Mouse (Mus musculus) megakaryocyte-erythroid progenitor cell, adult 5-6 weeks (primary cell): ENCODE results near the gene Itpripl2. TPM values are rescaled to one million over a fixed set of nuclear protein-coding genes. Genes with fewer than 3 reads are reported as not detected.

Source experiments
- ATAC-seq: replicated peaks from 2 replicates; pipeline ENCODE4 v1.8.0; 2016; ENCODE audit warnings: mild to moderate bottlenecking, inconsistent platforms; ENCODE audit not compliant: severe bottlenecking, poor library complexity, low FRiP score, low TSS enrichment
- total RNA-seq, 2 experiments: library from RNA; stranded (forward) in 1 of 2; stranded (reverse) in 1 of 2; fragments of 200-1000, 215-1000 nt in 1 of 2; fragments of >200 nt in 1 of 2; fragmentation: Nextera tagmentation in 1 of 2; gene quantifications; 2 replicates each; pipeline ENCODE4 v1.2.3; 2014 to 2017

Gene Itpripl2
- total RNA-seq, 2 experiments from 2014 or later, result 0.33 to 1.8 TPM

GRCm38 (mm10) chr7:118448134-118448967 lies 43.4 kb downstream of the Itpripl2 start, which contains the start of gene Syt17:
Gene Syt17 (minus strand): TSS chr7:118448222.
- ATAC-seq, result peak; percentile 44; the same call in 1 of the 2 replicates

DNA sequence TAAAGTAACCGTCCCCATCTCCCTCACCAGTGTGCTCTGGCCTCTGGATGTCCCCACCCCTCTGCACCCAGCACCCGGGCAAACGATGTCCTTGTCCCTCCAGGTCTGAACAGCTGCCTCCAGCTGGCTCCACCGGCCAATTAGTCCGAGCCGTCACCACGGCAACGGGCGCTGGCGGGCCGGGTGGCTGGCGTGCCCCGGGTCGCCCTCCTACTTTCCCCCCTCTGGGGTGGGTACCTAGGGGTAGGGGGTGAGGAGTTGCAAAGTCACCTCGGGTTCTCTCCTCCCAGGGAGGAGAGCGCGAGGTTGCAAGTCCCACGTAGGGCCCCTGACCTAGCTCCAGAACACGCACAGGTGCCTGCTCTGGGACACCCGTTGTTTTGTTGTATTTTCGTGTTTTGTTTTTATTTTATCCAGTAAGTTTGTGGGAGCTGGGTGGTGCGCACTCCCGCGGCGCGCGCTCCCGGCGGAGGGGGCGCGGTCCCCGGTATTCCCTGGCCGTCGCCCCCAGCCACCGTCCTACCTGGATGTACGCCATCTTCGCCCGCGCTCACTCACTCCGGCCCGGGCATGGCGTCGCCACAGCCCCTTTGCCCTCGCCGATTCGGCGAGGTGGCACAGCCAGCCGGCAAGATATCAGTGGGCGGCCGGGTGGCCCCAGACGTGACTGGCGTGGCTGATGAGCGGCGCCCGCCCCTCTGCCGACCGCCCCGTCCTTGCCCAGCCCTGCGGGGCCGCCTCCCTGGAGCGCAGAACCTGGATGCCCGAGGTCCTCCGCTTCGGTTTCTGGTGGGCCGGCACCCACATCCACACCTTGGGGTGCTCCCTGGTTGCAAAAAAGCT lies 44.3 kb downstream of the Itpripl2 start:
- peak; percentile 38; the same call in 1 of the 2 replicates for ATAC-seq

DNA sequence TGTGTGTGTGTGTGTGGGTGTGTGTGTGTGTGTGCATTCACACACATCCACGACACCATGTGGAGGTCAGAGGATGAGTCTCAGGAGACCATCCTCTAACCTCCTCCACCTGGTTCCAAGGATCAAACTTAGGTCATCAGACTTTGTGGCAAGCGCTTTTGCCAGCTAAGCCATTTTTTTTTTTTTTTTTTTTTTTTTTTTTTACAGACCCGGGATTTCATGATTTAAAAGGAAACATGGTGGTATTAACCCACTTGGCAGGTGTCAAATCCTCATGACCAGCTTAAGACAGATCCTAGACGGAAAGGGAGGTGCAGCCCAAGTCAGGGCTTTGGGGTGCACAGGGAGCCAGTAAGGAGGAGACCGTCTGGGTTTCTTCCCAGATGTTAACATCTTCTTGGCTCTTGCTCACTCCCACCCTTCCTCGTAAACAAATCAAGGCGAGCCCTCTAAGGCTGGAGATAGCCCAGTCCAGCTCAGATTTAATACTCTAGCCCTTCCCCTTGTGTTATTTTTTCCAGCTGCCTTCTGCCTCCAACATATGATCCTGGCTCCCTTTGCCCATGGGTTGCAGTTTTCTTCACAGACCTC lies 47.8 kb downstream of the Itpripl2 start:
- no peak for ATAC-seq

DNA sequence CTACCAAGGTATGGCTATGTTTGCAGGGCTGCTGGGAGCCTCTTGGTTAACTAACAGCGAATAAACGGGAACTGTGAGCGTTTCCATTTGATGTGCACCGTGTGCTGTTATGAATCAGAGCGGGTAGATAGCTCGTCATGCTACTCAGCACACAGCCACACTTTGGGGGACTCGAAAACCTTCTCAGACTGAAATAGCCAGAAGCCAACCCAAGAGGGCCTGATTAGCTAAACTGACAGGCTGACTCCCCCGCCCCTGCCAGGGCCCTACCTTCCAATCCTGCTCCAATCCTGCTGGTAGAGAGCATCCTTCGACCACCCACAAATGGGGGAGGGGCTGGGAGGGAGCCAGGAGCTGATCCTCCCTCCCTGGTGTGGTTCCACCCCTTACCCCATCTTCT lies 48.4 kb downstream of the Itpripl2 start:
- no peak for ATAC-seq

GRCm38 (mm10) chr7:118441535-118441934 lies 50.2 kb downstream of the Itpripl2 start:
- no peak for ATAC-seq

- peak; percentile 64 for ATAC-seq
Measured at GRCm38 (mm10) chr7:118437101-118437802, 54.5 kb downstream of the Itpripl2 start.

Other genes starting within 250 kb of the Itpripl2 start
- gene Smg1, start 248.3 kb downstream of the Itpripl2 start, total RNA-seq (2014; fragmentation: Nextera tagmentation), result 61.5 and 75.3 TPM in 2 replicates
- gene Smg1, start 248.3 kb downstream of the Itpripl2 start, total RNA-seq (2017), result 34.4 and 52.1 TPM in 2 replicates
- gene Syt17, start 43.8 kb downstream of the Itpripl2 start, total RNA-seq (2014; fragmentation: Nextera tagmentation), result not detected in 2 replicates
- not detected in 2 replicates for gene Syt17, start 43.8 kb downstream of the Itpripl2 start, total RNA-seq (2017)
- gene Coq7, start 41.4 kb upstream of the Itpripl2 start, total RNA-seq (2014; fragmentation: Nextera tagmentation), result 31.1 and 61.7 TPM in 2 replicates
- 40.3 and 69.8 TPM in 2 replicates for gene Coq7, start 41.4 kb upstream of the Itpripl2 start, total RNA-seq (2017)
- gene Tmc7, start 92.8 kb upstream of the Itpripl2 start, total RNA-seq (2014; fragmentation: Nextera tagmentation), result 0.32 TPM in 1 of 2 replicates, not detected in the other
- not detected in 2 replicates for gene Tmc7, start 92.8 kb upstream of the Itpripl2 start, total RNA-seq (2017)
- not detected in 2 replicates for gene Tmc5, start 105.3 kb upstream of the Itpripl2 start, total RNA-seq (2014; fragmentation: Nextera tagmentation)
- not detected in 2 replicates for gene Tmc5, start 105.3 kb upstream of the Itpripl2 start, total RNA-seq (2017)
- 30.4 and 54.3 TPM in 2 replicates for gene Gde1, start 213.8 kb upstream of the Itpripl2 start, total RNA-seq (2014; fragmentation: Nextera tagmentation)
- 24.3 and 28.3 TPM in 2 replicates for gene Gde1, start 213.8 kb upstream of the Itpripl2 start, total RNA-seq (2017)
- gene Ccp110, start 220.6 kb upstream of the Itpripl2 start, total RNA-seq (2014; fragmentation: Nextera tagmentation), result 21.4 and 49.6 TPM in 2 replicates
- 27.0 and 37.0 TPM in 2 replicates for gene Ccp110, start 220.6 kb upstream of the Itpripl2 start, total RNA-seq (2017)
- 43.7 and 46.6 TPM in 2 replicates for gene Vps35l, start 248.3 kb upstream of the Itpripl2 start, total RNA-seq (2014; fragmentation: Nextera tagmentation)
- 38.9 and 52.9 TPM in 2 replicates for gene Vps35l, start 248.3 kb upstream of the Itpripl2 start, total RNA-seq (2017)